Mouse (Mus musculus) c-Kit-positive CD71-negative TER-119-negative erythroid progenitor cells, embryonic 14.5 days (primary cell): ENCODE measurements at regions not wholly inside any gene's neighbourhood (a gene's known extent, or its start where the extent isn't known, plus 50 kb on each side); places are given as distances from the start of the nearest gene placed in this dataset.

Source experiments
- DNase-seq: peaks from one replicate; pipeline ENCODE4 v3.0.0-alpha.2; 2013; ENCODE audit warnings: low read depth

GRCm38 (mm10) chr2:133020173-133020837, 74.6 kb upstream of the Fermt1 start:
- DNase-seq, result peak; percentile 38

- DNase-seq, result no peak
Measured at GRCm38 (mm10) chr2:133021244-133021643, 75.5 kb upstream of the Fermt1 start.

GRCm38 (mm10) chr2:133027038-133027437, 81.3 kb upstream of the Fermt1 start:
- DNase-seq, result no peak

GRCm38 (mm10) chr2:133035421-133035820, 89.7 kb upstream of the Fermt1 start:
- DNase-seq, result no peak

GRCm38 (mm10) chr2:133040708-133041107, 95.0 kb upstream of the Fermt1 start:
- no peak for DNase-seq

- no peak for DNase-seq
Measured at GRCm38 (mm10) chr2:133077698-133078356, 132.1 kb upstream of the Fermt1 start.

GRCm38 (mm10) chr2:133090976-133091375, 145.3 kb upstream of the Fermt1 start:
- DNase-seq, result no peak

GRCm38 (mm10) chr2:133113642-133114041, 167.9 kb upstream of the Fermt1 start:
- peak; percentile 38 for DNase-seq

- no peak for DNase-seq
Measured at GRCm38 (mm10) chr2:133118651-133119050, 172.9 kb upstream of the Fermt1 start.

- DNase-seq, result no peak
Measured at GRCm38 (mm10) chr2:133125212-133125801, 179.6 kb upstream of the Fermt1 start.

- DNase-seq, result no peak
Measured at GRCm38 (mm10) chr2:133134878-133135277, 189.2 kb upstream of the Fermt1 start.

- DNase-seq, result no peak
Measured at GRCm38 (mm10) chr2:133138877-133139276, 193.2 kb upstream of the Fermt1 start.

- no peak for DNase-seq
Measured at GRCm38 (mm10) chr2:133141341-133142035, 195.8 kb upstream of the Fermt1 start.

GRCm38 (mm10) chr2:133152461-133152860, 206.8 kb upstream of the Fermt1 start:
- DNase-seq, result no peak

GRCm38 (mm10) chr2:133156537-133156936, 210.8 kb upstream of the Fermt1 start:
- DNase-seq, result peak; percentile 9

- DNase-seq, result no peak
Measured at GRCm38 (mm10) chr2:133158206-133158605, 212.5 kb upstream of the Fermt1 start.

GRCm38 (mm10) chr2:133159398-133159797, 213.7 kb upstream of the Fermt1 start:
- no peak for DNase-seq

- no peak for DNase-seq
Measured at GRCm38 (mm10) chr2:133176411-133176810, 230.7 kb upstream of the Fermt1 start.

GRCm38 (mm10) chr2:133181216-133181615, 235.5 kb upstream of the Fermt1 start:
- DNase-seq, result no peak

- DNase-seq, result no peak
Measured at GRCm38 (mm10) chr2:133182920-133183319, 237.2 kb upstream of the Fermt1 start.

GRCm38 (mm10) chr2:133204295-133204866, 258.7 kb upstream of the Fermt1 start:
- DNase-seq, result no peak

GRCm38 (mm10) chr2:133208498-133208897, 262.8 kb upstream of the Fermt1 start:
- no peak for DNase-seq
